Mouse (Mus musculus) liver, postnatal 0 days (tissue): Measurements from ENCODE around the gene 1700029F12Rik.

Experiments
- CTCF ChIP-seq: sonication (generic); IDR thresholded peaks from 2 replicates; pipeline ENCODE4 v1.5.1; 2016; ENCODE audit warnings: antibody characterized with exemption, low read depth
- EP300 ChIP-seq: IDR thresholded peaks from 2 replicates; pipeline ENCODE4 v1.6.1; 2016; ENCODE audit warnings: antibody characterized with exemption, low read depth, mild to moderate bottlenecking

GRCm38 (mm10) chr13:96984688-96985087, 49.5 kb downstream of the 1700029F12Rik start:
- TF ChIP-seq CTCF, result no peak
- TF ChIP-seq EP300, result no peak
